Mouse (Mus musculus) midbrain, postnatal 0 days (tissue): ENCODE data around the gene Pigh. TPM values are rescaled to one million over a fixed set of nuclear protein-coding genes. Genes with fewer than 3 reads are reported as not detected.

ENCODE experiments used
- ATAC-seq: fragments of 200-750 bp; cut with Nextera tagmentation; 2 replicates; pipeline ENCODE4 v1.8.0; 2017; ENCODE audit warnings: moderate number of reproducible peaks, mild to moderate bottlenecking, moderate TSS enrichment, moderate library complexity; ENCODE audit not compliant: low FRiP score
- DNase-seq: peaks from one replicate; pipeline ENCODE4 v3.0.0-alpha.2; 2015; ENCODE audit warnings: low spot score
- H3K27ac ChIP-seq: fragments of 300-500 bp; sonication (generic); 2 replicates; pipeline ENCODE4 v1.5.1; 2014; ENCODE audit warnings: low read depth, mild to moderate bottlenecking, low read length, mixed read lengths
- H3K27me3 ChIP-seq: fragments of 300-500 bp; sonication (generic); 2 replicates; pipeline ENCODE4 v1.6.1; 2014; ENCODE audit warnings: low read length, control low read depth, mixed read lengths; ENCODE audit not compliant: insufficient read depth
- H3K36me3 ChIP-seq: fragments of 300-500 bp; sonication (generic); 2 replicates; pipeline ENCODE4 v1.6.1; 2014; ENCODE audit warnings: low read length, control low read depth, mixed read lengths; ENCODE audit not compliant: insufficient read depth
- H3K4me1 ChIP-seq: fragments of 300-500 bp; sonication (generic); 2 replicates; pipeline ENCODE4 v1.6.1; 2014; ENCODE audit warnings: mild to moderate bottlenecking, control low read depth, antibody characterized with exemption, low read length, mixed read lengths; ENCODE audit not compliant: insufficient read depth
- H3K4me2 ChIP-seq: fragments of 300-500 bp; sonication (generic); 2 replicates; pipeline ENCODE4 v1.6.1; 2014; ENCODE audit warnings: low read depth, mild to moderate bottlenecking, low read length, mixed read lengths; ENCODE audit not compliant: poor library complexity, severe bottlenecking
- H3K4me3 ChIP-seq: fragments of 300-500 bp; sonication (generic); 2 replicates; pipeline ENCODE4 v1.5.1; 2014; ENCODE audit warnings: low read depth, mild to moderate bottlenecking, low read length, moderate library complexity
- H3K9ac ChIP-seq: fragments of 300-500 bp; sonication (generic); replicated peaks from 2 replicates; pipeline ENCODE4 v1.6.1; 2014; ENCODE audit warnings: mild to moderate bottlenecking, low read length, moderate library complexity, mixed read lengths; ENCODE audit not compliant: poor library complexity, severe bottlenecking
- H3K9me3 ChIP-seq: fragments of 300-500 bp; sonication (generic); 2 replicates; pipeline ENCODE4 v1.6.1; 2016; ENCODE audit warnings: low read length, control low read depth
- CTCF ChIP-seq: IDR thresholded peaks from 2 replicates; pipeline ENCODE4 v1.5.1; 2016; ENCODE audit warnings: antibody characterized with exemption, mild to moderate bottlenecking
- whole genome bisulfite sequencing: fragments of 180-500 bp; shearing (Covaris S2); extraction: QIAGEN DNeasy Blood & Tissue Kit; methylation state at CpG from one replicate; pipeline ENCODE4 v1.1.7; 2014; 5-methylcytosine and 5-hydroxymethylcytosine counted together
- polyA plus RNA-seq: library from polyadenylated mRNA; unstranded; fragments of >200 nt; fragmentation: Nextera tagmentation; extraction: Ambion mirVana; gene quantifications from 2 replicates; pipeline ENCODE4 v1.2.1, GENCODE M21; 2015
- total RNA-seq: library from RNA; depleted of rRNA; stranded (reverse); fragments of >200 nt; gene quantifications from 2 replicates; pipeline ENCODE4 v1.2.3, GENCODE M21; 2014

Gene Pigh
- total and polyA plus RNA-seq, 2 experiments from 2014 or later = 12.5 to 20.0 TPM

GRCm38 (mm10) chr12:79049807-79050206, 39.6 kb downstream of the Pigh start:
- WGBS = 88% methylated on average over 2 of the region's 2 CpGs
- no peak for ATAC-seq
- H3K4me1 ChIP-seq = no peaks in the 10 kb centered on the region
- no peak overlapping the region for H3K4me3 ChIP-seq
- no peak overlapping the region for H3K27ac ChIP-seq
- H3K9me3 ChIP-seq = no peaks in the 10 kb centered on the region
- H3K27me3 ChIP-seq = no peaks in the 10 kb centered on the region
- no peak for DNase-seq
- H3K36me3 ChIP-seq = peaks cover 24% of the 10 kb centered on the region
- no peak overlapping the region for H3K9ac ChIP-seq
- H3K4me2 ChIP-seq = no peak overlapping the region
- TF ChIP-seq CTCF = no peak

- Histone ChIP-seq H3K4me1 (no peaks in the 10 kb centered on the region), H3K27ac (no peak overlapping the region), H3K9me3 (no peaks in the 10 kb centered on the region), H3K9ac (no peak overlapping the region), H3K36me3 (peaks cover 16% of the 10 kb centered on the region; the same call in 1 of the 2 replicates), H3K4me3 (no peak overlapping the region), H3K27me3 (no peaks in the 10 kb centered on the region), H3K4me2 (no peak overlapping the region)
- ATAC-seq (no peak), DNase-seq (no peak)
- TF ChIP-seq CTCF = no peak
- 100% methylated on average over 1 of the region's 1 CpGs for WGBS
Observed at GRCm38 (mm10) chr12:79048898-79049297, 40.6 kb downstream of the Pigh start.

DNA sequence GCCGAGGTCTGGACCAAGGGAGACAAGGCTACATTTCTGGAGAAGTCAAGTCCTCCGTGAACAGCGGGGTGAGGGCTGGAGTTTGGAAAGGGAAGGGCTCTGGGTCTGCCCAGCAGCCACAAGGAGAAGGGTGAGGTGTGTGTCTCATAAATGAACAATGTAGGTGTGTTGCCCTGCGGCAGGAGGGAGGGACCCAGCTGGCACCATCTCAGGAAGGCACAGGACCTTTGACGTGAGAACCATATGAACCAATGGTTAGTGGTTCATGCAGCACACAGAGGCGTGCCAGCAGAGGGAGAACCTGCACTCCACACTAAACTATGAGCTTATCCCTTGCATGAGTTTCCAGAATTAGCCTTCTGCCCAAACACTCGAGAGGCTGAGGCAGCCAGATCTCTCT, 42.2 kb downstream of the Pigh start:
- DNase-seq (no peak), ATAC-seq (no peak)
- Histone ChIP-seq H3K36me3 (peaks cover 15% of the 10 kb centered on the region; the same call in 1 of the 2 replicates), H3K4me3 (no peak overlapping the region), H3K4me2 (no peak overlapping the region), H3K4me1 (no peaks in the 10 kb centered on the region), H3K27me3 (no peaks in the 10 kb centered on the region), H3K9me3 (no peaks in the 10 kb centered on the region), H3K9ac (no peak overlapping the region), H3K27ac (no peak overlapping the region)
- no peak for TF ChIP-seq CTCF
- WGBS = 93% methylated on average over 7 of the region's 7 CpGs

DNA sequence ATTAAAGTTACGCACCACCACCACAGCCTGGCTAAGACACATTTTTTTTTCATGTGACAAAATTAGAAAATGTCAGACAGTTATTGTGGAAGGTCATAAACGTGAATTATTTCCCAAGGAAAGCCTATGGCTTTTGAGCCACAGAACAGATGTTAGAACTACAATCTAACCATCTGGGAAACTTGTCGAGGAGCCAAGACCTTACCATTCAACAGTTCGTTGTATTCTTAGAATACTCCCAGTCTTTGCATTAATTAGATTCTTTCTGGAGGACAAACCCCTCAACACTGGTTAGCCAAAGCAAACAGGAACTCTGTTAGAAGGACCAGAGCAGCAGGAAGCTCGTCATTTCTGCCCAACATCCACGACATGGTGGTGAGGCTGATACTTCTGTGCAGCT, 43.3 kb downstream of the Pigh start:
- Histone ChIP-seq H3K36me3 (peaks cover 13% of the 10 kb centered on the region; the same call in 1 of the 2 replicates), H3K4me3 (no peak overlapping the region), H3K27ac (no peak overlapping the region), H3K4me2 (no peak overlapping the region), H3K9me3 (no peaks in the 10 kb centered on the region), H3K27me3 (no peaks in the 10 kb centered on the region), H3K9ac (no peak overlapping the region), H3K4me1 (no peaks in the 10 kb centered on the region)
- DNase-seq (no peak), ATAC-seq (no peak)
- WGBS = 66% methylated on average over 6 of the region's 6 CpGs
- no peak for TF ChIP-seq CTCF

- Histone ChIP-seq H3K36me3 (peaks cover 6% of the 10 kb centered on the region; the same call in 1 of the 2 replicates), H3K27me3 (no peaks in the 10 kb centered on the region), H3K9ac (no peak overlapping the region), H3K4me2 (no peak overlapping the region), H3K27ac (no peak overlapping the region), H3K9me3 (no peaks in the 10 kb centered on the region), H3K4me1 (no peaks in the 10 kb centered on the region), H3K4me3 (no peak overlapping the region)
- DNase-seq = no peak
- WGBS = 86% methylated on average over 8 of the region's 8 CpGs
- ATAC-seq = no peak
- TF ChIP-seq CTCF = no peak
Observed at GRCm38 (mm10) chr12:79044668-79045067, 44.8 kb downstream of the Pigh start.

DNA sequence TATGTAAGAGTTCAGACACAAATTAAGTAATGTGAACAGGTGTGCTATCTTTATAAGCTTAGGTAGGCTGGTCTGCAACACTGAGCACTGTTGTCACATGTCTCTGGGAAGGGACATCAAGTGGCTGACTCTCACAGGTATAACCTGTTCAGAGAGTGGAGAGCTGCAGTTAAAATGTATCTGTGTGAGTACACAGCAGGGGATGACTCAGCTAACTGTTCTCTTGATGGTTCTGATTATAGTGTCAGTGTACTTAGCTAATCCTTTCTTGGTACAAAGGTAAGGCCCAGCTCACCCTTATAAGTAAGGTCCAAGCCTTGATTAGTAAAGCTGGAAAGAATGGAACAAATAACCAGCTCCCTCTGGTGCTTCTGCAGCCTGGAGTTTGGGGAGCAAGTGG, 48.0 kb downstream of the Pigh start:
- Histone ChIP-seq H3K9ac (no peak overlapping the region), H3K4me3 (no peak overlapping the region)
- no peak for ATAC-seq

More for the DNA sequence above, 48.0 kb downstream of the Pigh start:
- Histone ChIP-seq H3K4me1 (no peaks in the 10 kb centered on the region), H3K9me3 (no peaks in the 10 kb centered on the region), H3K27ac (no peak overlapping the region), H3K27me3 (no peaks in the 10 kb centered on the region), H3K4me2 (no peak overlapping the region), H3K36me3 (peaks cover 2% of the 10 kb centered on the region; the same call in 1 of the 2 replicates)
- DNase-seq = no peak
- TF ChIP-seq CTCF = no peak
